Mouse (Mus musculus): Measurements from ENCODE around the gene Cpeb3.

DNA sequence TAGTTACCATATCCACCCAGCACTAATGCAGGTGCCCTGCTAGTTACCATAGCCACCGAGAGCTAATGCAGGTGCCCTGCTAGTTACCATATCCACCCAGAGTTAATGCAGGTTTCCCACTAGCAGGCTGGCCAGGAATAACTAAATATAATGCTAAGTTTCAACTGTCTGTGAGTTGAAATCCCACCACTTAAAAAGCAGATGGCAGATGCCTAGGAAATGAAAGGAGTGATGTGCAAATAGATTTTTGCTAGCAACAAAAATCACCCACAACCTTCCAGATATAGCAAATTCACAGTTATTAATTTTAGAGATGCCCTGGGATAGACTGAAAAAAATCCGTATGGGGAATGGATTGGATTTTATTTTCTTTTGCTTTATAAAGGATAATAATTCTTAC is 176.0 kb downstream of the Cpeb3 start:
- no peak for TF ChIP-seq EP300 (optimal IDR thresholded peaks at IDR 0.05)
- TF ChIP-seq CTCF (IDR thresholded peaks at IDR 0.05; ENCODE audit: low read depth): no peak
